Mouse (Mus musculus) lung, embryonic 14.5 days (tissue): ENCODE measurements around the gene Lpar5. TPM values are rescaled to one million over a fixed set of nuclear protein-coding genes. Genes with fewer than 3 reads are reported as not detected.
"Not testable (repeated sequence)": the region's sequence is repeated elsewhere in the genome, so short reads cannot be mapped to it uniquely, and the experiment has no call there.

Experiments
- ATAC-seq: fragments of 200-750 bp; cut with Nextera tagmentation; 2 replicates; pipeline ENCODE4 v1.8.0; 2017; ENCODE audit warnings: mild to moderate bottlenecking, moderate TSS enrichment, moderate library complexity; ENCODE audit not compliant: insufficient read depth
- DNase-seq: peaks from one replicate; pipeline ENCODE4 v3.0.0-alpha.2; 2015
- H3K27ac ChIP-seq: fragments of 300-500 bp; sonication (generic); 2 replicates; pipeline ENCODE4 v1.5.1; 2014; ENCODE audit warnings: low read depth, mild to moderate bottlenecking, moderate library complexity
- H3K27me3 ChIP-seq: fragments of 300-500 bp; sonication (generic); 2 replicates; pipeline ENCODE4 v1.6.1; 2014; ENCODE audit warnings: low read length, control low read depth; ENCODE audit not compliant: insufficient read depth
- H3K36me3 ChIP-seq: fragments of 300-500 bp; sonication (generic); 2 replicates; pipeline ENCODE4 v1.6.1; 2014; ENCODE audit warnings: control low read depth; ENCODE audit not compliant: insufficient read depth
- H3K4me1 ChIP-seq: fragments of 300-500 bp; sonication (generic); 2 replicates; pipeline ENCODE4 v1.6.1; 2014; ENCODE audit warnings: antibody characterized with exemption, control low read depth; ENCODE audit not compliant: insufficient read depth
- H3K4me2 ChIP-seq: fragments of 300-500 bp; sonication (generic); 2 replicates; pipeline ENCODE4 v1.6.1; 2014; ENCODE audit warnings: mild to moderate bottlenecking
- H3K4me3 ChIP-seq: fragments of 300-500 bp; sonication (generic); 2 replicates; pipeline ENCODE4 v1.5.1; 2014; ENCODE audit warnings: low read depth, low read length
- H3K9ac ChIP-seq: fragments of 300-500 bp; sonication (generic); 2 replicates; pipeline ENCODE4 v1.6.1; 2014
- H3K9me3 ChIP-seq: fragments of 300-500 bp; sonication (generic); 2 replicates; pipeline ENCODE4 v1.6.1; 2016; ENCODE audit warnings: low read depth, low read length, control low read depth
- CTCF ChIP-seq: IDR thresholded peaks from 2 replicates; pipeline ENCODE4 v1.5.1; 2016; ENCODE audit warnings: antibody characterized with exemption, low read depth
- WGBS: fragments of 180-500 bp; shearing (Covaris S2); extraction: QIAGEN DNeasy Blood & Tissue Kit; methylation state at CpG from one replicate; pipeline ENCODE4 v1.1.7; 2014; 5-methylcytosine and 5-hydroxymethylcytosine counted together
- polyA plus RNA-seq: library from polyadenylated mRNA; unstranded; fragments of >200 nt; fragmentation: Nextera tagmentation; extraction: Ambion mirVana; gene quantifications from 2 replicates; pipeline ENCODE4 v1.2.1, GENCODE M21; 2014

Lpar5 gene
- 0.31 and 0.49 TPM in 2 replicates for polyA plus RNA-seq

GRCm38 (mm10) chr6:125067571-125067995 is at the start of gene Lpar5:
Gene Lpar5, plus strand, starts transcription at chr6:125067920.
- H3K9me3 ChIP-seq, result no peaks in the 10 kb centered on the region
- no peaks in the 10 kb centered on the region for H3K27me3 ChIP-seq
- ATAC-seq (no peak), DNase-seq (no peak)
- H3K4me1 ChIP-seq, result 0 out of 2 replicates have a peak, but pooled peaks cover 4% of the 10 kb centered on the region
- H3K27ac ChIP-seq, result no peak within 1 kb of the TSS
- no peak for TF ChIP-seq CTCF
- no peak within 1 kb of the TSS for H3K4me2 ChIP-seq
- no peak within 1 kb of the TSS for H3K4me3 ChIP-seq
- 48% methylated on average over 8 of the region's 8 CpGs for WGBS
- H3K36me3 ChIP-seq, result no peaks in the 10 kb centered on the region
- H3K9ac ChIP-seq, result no peak within 1 kb of the TSS

GRCm38 (mm10) chr6:125030532-125030931 is 37.2 kb upstream of the Lpar5 start:
- H3K27me3 ChIP-seq, H3K9ac ChIP-seq, ATAC-seq, H3K4me3 ChIP-seq, H3K4me2 ChIP-seq, H3K9me3 ChIP-seq, H3K4me1 ChIP-seq, H3K27ac ChIP-seq: not testable (repeated sequence)
- H3K36me3 ChIP-seq, result peaks cover 86% of the 10 kb centered on the region
- TF ChIP-seq CTCF, result peak; percentile 96
- peak; percentile 67 for DNase-seq
- 23% methylated on average over 6 of the region's 9 CpGs for WGBS

- WGBS, result 80% methylated on average over 16 of the region's 16 CpGs
- Histone ChIP-seq H3K27ac (no peak overlapping the region), H3K9me3 (no peaks in the 10 kb centered on the region), H3K4me1 (no peaks in the 10 kb centered on the region), H3K27me3 (no peaks in the 10 kb centered on the region), H3K36me3 (peaks cover 87% of the 10 kb centered on the region), H3K9ac (no peak overlapping the region), H3K4me3 (no peak overlapping the region), H3K4me2 (no peak overlapping the region)
- DNase-seq, result no peak
- ATAC-seq, result no peak
- no peak for TF ChIP-seq CTCF
These were observed 36.1 kb upstream of the Lpar5 start for GRCm38 (mm10) chr6:125031604-125032003.

GRCm38 (mm10) chr6:125038666-125039065 is 29.1 kb upstream of the Lpar5 start:
- no peak for TF ChIP-seq CTCF
- Histone ChIP-seq H3K27ac (peak overlapping the region; percentile 84), H3K9me3 (no peaks in the 10 kb centered on the region), H3K4me2 (peak overlapping the region; percentile 74), H3K4me1 (peaks cover 5% of the 10 kb centered on the region; the same call in 1 of the 2 replicates), H3K27me3 (no peaks in the 10 kb centered on the region), H3K4me3 (peak overlapping the region; percentile 76; the same call in 1 of the 2 replicates), H3K9ac (peak overlapping the region; percentile 46; the same call in 1 of the 2 replicates), H3K36me3 (peaks cover 45% of the 10 kb centered on the region)
- ATAC-seq (0 out of 2 replicates have a peak, but pooled peaks have one; percentile 2), DNase-seq (no peak)
- WGBS, result 92% methylated on average over 4 of the region's 4 CpGs

GRCm38 (mm10) chr6:125039131-125039530 is 28.6 kb upstream of the Lpar5 start:
- ATAC-seq (peak; percentile 14; the same call in 1 of the 2 replicates), DNase-seq (no peak)
- H3K4me2 ChIP-seq, result peak overlapping the region; percentile 74
- H3K9ac ChIP-seq, result peak overlapping the region; percentile 46
- WGBS, result 4% methylated on average over 8 of the region's 8 CpGs
- peak overlapping the region; percentile 84 for H3K27ac ChIP-seq
- H3K36me3 ChIP-seq, result peaks cover 45% of the 10 kb centered on the region
- no peak for TF ChIP-seq CTCF
- peaks cover 5% of the 10 kb centered on the region; the same call in 1 of the 2 replicates for H3K4me1 ChIP-seq
- H3K4me3 ChIP-seq, result peak overlapping the region; percentile 76
- no peaks in the 10 kb centered on the region for H3K27me3 ChIP-seq
- no peaks in the 10 kb centered on the region for H3K9me3 ChIP-seq

GRCm38 (mm10) chr6:125039533-125040153 is 28.1 kb upstream of the Lpar5 start, which contains the start of gene Ing4:
Gene Ing4, plus strand, starts transcription at chr6:125039760.
- Histone ChIP-seq H3K9ac (peak within 1 kb of the TSS; percentile 74), H3K36me3 (peaks cover 45% of the 10 kb centered on the region), H3K4me2 (peak within 1 kb of the TSS; percentile 74), H3K27ac (peak within 1 kb of the TSS; percentile 84), H3K4me3 (peak within 1 kb of the TSS; percentile 76), H3K27me3 (no peaks in the 10 kb centered on the region), H3K4me1 (peaks cover 5% of the 10 kb centered on the region; the same call in 1 of the 2 replicates), H3K9me3 (no peaks in the 10 kb centered on the region)
- DNase-seq, result peak; percentile 99
- peak; percentile 97 for ATAC-seq
- WGBS, result under 1% methylated on average over 26 of the region's 26 CpGs
- no peak for TF ChIP-seq CTCF

- Histone ChIP-seq H3K4me2 (peak overlapping the region; percentile 74), H3K4me3 (peak overlapping the region; percentile 76), H3K27ac (peak overlapping the region; percentile 80), H3K36me3 (peaks cover 45% of the 10 kb centered on the region), H3K9me3 (no peaks in the 10 kb centered on the region), H3K4me1 (peaks cover 5% of the 10 kb centered on the region; the same call in 1 of the 2 replicates), H3K9ac (peak overlapping the region; percentile 74), H3K27me3 (no peaks in the 10 kb centered on the region)
- WGBS, result 13% methylated on average over 7 of the region's 7 CpGs
- DNase-seq (no peak), ATAC-seq (no peak)
- TF ChIP-seq CTCF, result no peak
These were observed 27.5 kb upstream of the Lpar5 start for GRCm38 (mm10) chr6:125040221-125040620.
